Mouse (Mus musculus) E14TG2a.4 (cell line): ENCODE measurements around the gene Shb.

Source experiments
- CTCF ChIP-seq: conservative IDR thresholded peaks from 2 replicates; pipeline ENCODE4 v1.5.1; 2014; ENCODE audit warnings: low read length
- NANOG ChIP-seq: IDR thresholded peaks from 2 replicates; pipeline ENCODE4 v1.6.1; 2014; ENCODE audit warnings: borderline replicate concordance, low read length, mixed read lengths
- POU5F1 ChIP-seq: IDR thresholded peaks from 2 replicates; pipeline ENCODE4 v1.6.1; 2014; ENCODE audit warnings: low read length, borderline replicate concordance

DNA sequence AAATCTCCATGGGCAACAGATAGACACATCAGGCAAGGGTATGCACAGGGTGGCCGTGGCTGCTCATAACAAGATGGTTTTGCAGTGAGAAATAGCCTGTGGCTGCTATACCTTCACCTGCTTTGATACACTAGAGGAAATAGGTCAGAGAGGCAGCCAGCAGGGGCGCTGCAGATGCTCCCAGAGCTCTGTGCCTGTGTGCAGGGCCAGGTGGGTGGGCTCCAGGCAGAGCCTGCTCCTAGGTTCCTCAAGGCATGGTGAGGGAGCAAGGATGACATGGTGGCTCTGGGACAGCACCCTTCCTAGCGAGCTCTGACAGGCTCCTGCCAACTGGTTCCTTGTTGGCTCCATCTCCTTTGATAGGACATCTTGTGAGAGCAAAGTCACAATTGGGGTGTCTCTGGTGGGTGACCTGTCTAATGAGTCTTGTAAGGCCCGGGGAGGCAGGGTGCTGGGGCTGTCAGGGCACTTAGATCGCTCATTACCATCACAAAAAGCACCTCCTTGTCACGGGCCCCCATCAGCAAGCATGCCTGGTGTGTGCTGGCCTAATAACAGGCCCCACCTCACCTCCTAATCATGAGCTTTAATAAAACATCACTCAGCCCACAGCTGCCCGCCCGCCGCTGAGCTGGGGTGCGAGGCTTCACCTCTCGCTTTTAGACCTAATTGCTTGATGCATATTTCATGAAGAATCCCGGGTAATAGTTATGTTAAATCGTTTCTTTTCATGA is 105.4 kb downstream of the Shb start:
- peak; percentile 52 for TF ChIP-seq CTCF
- TF ChIP-seq POU5F1: no peak
- no peak for TF ChIP-seq NANOG
